Mouse (Mus musculus): ENCODE results near the gene Zfp628.

GRCm38 (mm10) chr7:4964272-4964671 lies 49.3 kb downstream of the Zfp628 start, which contains the start of gene Sbk2:
- TF ChIP-seq CTCF (IDR thresholded peaks at IDR 0.05): peak; percentile 85
- TF ChIP-seq EP300 (IDR thresholded peaks at IDR 0.05): no peak

All from lung, postnatal 0 days (tissue).